Mouse (Mus musculus) neural tube, embryonic 13.5 days (tissue): ENCODE data around the gene Chn2. TPM values are rescaled to one million over a fixed set of nuclear protein-coding genes. Genes with fewer than 3 reads are reported as not detected.

Experiments used
- ATAC-seq: fragments of 200-750 bp; cut with Nextera tagmentation; 2 replicates; pipeline ENCODE4 v1.8.0; 2017; ENCODE audit warnings: low read depth, mild to moderate bottlenecking, moderate TSS enrichment, moderate library complexity
- H3K27ac ChIP-seq: fragments of 300-500 bp; sonication (generic); replicated peaks from 2 replicates; pipeline ENCODE4 v1.5.1; 2015; ENCODE audit warnings: moderate library complexity, mild to moderate bottlenecking, inconsistent platforms
- H3K27me3 ChIP-seq: fragments of 300-500 bp; sonication (generic); 2 replicates; pipeline ENCODE4 v1.6.1; 2015; ENCODE audit warnings: mild to moderate bottlenecking, inconsistent platforms
- H3K36me3 ChIP-seq: fragments of 300-500 bp; sonication (generic); 2 replicates; pipeline ENCODE4 v1.6.1; 2015; ENCODE audit warnings: mild to moderate bottlenecking, inconsistent platforms
- H3K4me1 ChIP-seq: fragments of 300-500 bp; sonication (generic); replicated peaks from 2 replicates; pipeline ENCODE4 v1.6.1; 2015; ENCODE audit warnings: inconsistent platforms
- H3K4me2 ChIP-seq: fragments of 300-500 bp; sonication (generic); 2 replicates; pipeline ENCODE4 v1.6.1; 2015; ENCODE audit warnings: inconsistent platforms, mild to moderate bottlenecking, moderate library complexity
- H3K4me3 ChIP-seq: fragments of 300-500 bp; sonication (generic); 2 replicates; pipeline ENCODE4 v1.5.1; 2015; ENCODE audit warnings: mild to moderate bottlenecking, inconsistent platforms
- H3K9ac ChIP-seq: fragments of 300-500 bp; sonication (generic); 2 replicates; pipeline ENCODE4 v1.6.1; 2015; ENCODE audit warnings: moderate library complexity, mild to moderate bottlenecking, inconsistent platforms
- H3K9me3 ChIP-seq: fragments of 300-500 bp; sonication (generic); 2 replicates; pipeline ENCODE4 v1.6.1; 2016; ENCODE audit warnings: inconsistent platforms
- WGBS: fragments of 180-500 bp; shearing (Covaris S2); methylation state at CpG from one replicate; pipeline ENCODE4 v1.1.7; 2015; 5-methylcytosine and 5-hydroxymethylcytosine counted together
- polyA plus RNA-seq: library from polyadenylated mRNA; unstranded; fragments of >200 nt; fragmentation: Nextera tagmentation; extraction: Ambion mirVana; gene quantifications from 2 replicates; pipeline ENCODE4 v1.2.1, GENCODE M21; 2015

Gene Chn2
- polyA plus RNA-seq, 1 experiment from 2014 or later = 20.6 TPM

DNA sequence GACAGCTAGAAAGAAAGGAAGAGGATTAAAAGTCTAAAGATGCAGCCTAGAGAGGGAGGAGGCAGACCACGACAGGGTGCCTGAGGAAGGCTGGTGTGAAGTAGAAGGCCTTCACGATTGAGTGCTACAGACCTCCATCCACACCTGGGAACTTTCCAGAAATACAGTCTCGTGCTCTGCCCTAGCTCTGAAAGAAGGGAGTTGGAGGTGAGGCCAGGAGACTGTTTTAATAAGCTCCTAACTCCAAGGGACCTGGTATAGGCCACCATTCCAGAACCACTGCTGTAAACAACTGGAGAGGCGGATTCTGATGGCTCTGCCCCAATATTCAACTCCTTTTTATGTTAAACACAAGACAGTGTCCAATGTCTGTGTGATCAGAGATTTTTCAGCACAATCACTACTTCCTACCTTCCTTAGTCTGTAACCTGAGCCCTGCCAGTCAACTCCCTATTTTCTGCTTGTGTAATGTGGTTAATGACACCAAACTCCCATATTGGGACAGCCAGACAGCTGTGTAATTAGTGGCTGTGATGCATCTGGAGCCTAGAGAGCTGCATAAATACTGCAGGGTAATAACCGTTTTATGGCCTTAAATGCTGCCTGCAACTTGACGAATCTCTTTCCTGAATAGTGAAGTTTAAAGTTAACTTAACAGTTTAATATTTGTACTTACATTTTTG lies 109.6 kb downstream of the Chn2 start:
- Histone ChIP-seq H3K4me3 (no peak overlapping the region), H3K4me1 (peaks cover 34% of the 10 kb centered on the region), H3K9ac (no peak overlapping the region), H3K27ac (peak overlapping the region; percentile 23; the same call in 1 of the 2 replicates), H3K36me3 (no peaks in the 10 kb centered on the region), H3K4me2 (no peak overlapping the region), H3K9me3 (no peaks in the 10 kb centered on the region), H3K27me3 (no peaks in the 10 kb centered on the region)
- peak; percentile 61; the same call in 1 of the 2 replicates for ATAC-seq
- WGBS = 49% methylated on average over 6 of the region's 6 CpGs

DNA sequence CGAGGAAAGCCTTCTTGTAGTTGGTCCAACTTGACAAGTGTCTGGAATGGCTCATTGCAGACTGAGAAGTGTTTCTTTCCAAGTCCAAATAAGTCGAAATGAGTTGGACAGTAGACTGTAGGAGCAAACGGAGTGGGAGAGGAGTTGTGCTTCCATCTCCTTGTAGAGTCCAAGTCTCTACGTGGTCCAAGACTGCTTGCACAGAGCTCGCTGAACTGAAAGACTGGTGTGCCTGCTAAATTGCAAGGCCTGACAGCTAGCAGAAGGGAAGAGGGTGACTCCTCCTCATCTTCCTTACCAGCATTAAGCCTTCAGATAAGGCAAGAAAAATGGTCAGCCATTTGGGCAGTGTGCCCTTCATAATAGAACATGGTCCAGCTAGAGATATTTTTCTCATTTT lies 111.5 kb downstream of the Chn2 start:
- no peaks in the 10 kb centered on the region for H3K27me3 ChIP-seq
- no peak overlapping the region for H3K4me3 ChIP-seq
- H3K4me2 ChIP-seq = no peak overlapping the region
- H3K9me3 ChIP-seq = no peaks in the 10 kb centered on the region
- 84% methylated on average over 5 of the region's 5 CpGs for WGBS
- H3K4me1 ChIP-seq = peaks cover 34% of the 10 kb centered on the region
- H3K9ac ChIP-seq = no peak overlapping the region
- no peaks in the 10 kb centered on the region for H3K36me3 ChIP-seq
- no peak for ATAC-seq
- H3K27ac ChIP-seq = no peak overlapping the region

DNA sequence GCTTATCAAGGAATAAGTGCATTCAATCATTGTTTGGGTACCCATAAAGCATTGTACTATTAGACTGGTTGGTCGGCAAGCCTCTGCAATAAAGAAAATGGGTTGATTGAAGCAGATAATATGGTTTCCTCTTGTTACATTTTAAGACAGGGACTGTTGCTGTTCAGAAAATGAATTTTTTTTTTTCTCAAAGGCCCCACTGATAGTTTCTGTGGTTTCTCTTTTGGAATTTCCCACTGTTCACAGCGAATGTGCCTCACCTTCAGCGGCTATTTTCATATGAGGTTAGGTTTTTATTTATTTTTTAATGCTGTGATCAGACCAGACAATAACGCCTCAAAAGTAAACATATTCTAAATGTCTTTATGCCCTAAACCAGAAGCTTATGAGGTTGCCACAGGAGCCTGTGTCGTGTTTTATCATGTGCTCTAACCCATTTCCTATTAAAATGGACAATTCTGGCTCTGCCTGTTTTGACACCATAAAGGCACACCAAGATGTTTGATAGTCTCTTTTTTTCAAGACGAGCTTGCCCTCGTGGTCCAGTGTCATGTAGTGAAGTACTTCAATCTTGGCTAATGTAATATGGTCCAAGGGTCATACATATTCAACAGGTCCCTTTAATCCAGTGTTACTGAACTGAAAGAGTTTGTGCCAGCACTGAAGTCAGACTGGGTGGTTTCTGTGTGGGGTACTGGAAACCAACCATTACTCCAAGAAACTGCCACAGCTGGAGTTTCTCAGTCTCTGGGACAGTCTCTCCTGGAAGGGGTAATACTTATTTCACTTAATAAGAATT lies 112.3 kb downstream of the Chn2 start:
- no peaks in the 10 kb centered on the region for H3K9me3 ChIP-seq
- no peak for ATAC-seq
- no peak overlapping the region for H3K27ac ChIP-seq
- H3K9ac ChIP-seq = no peak overlapping the region
- H3K4me1 ChIP-seq = peaks cover 34% of the 10 kb centered on the region
- no peaks in the 10 kb centered on the region for H3K27me3 ChIP-seq
- no peak overlapping the region for H3K4me3 ChIP-seq
- no peak overlapping the region for H3K4me2 ChIP-seq
- 66% methylated on average over 7 of the region's 7 CpGs for WGBS
- H3K36me3 ChIP-seq = no peaks in the 10 kb centered on the region

DNA sequence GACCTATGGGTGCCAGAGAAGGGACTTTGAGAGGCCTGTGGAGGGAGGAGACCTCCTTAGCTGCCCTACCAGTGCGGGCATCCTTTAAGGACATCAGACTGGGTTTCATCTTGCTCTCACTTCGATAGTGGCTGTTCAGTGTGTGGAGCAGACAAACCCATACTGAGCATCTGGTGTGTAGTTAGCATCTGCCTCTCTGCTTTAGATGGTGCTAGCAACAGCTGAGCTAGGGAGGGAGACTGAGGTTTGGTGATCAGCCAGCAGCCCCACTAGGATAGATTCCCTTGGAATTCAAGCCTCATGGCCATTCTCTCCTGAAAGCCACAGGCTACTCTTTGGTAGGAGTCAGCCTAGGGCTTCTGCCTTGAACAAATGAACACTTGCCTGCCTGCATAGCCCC lies 117.7 kb downstream of the Chn2 start:
- Histone ChIP-seq H3K27ac (no peak overlapping the region), H3K4me3 (no peak overlapping the region), H3K4me2 (no peak overlapping the region), H3K36me3 (no peaks in the 10 kb centered on the region), H3K9ac (no peak overlapping the region), H3K9me3 (no peaks in the 10 kb centered on the region), H3K27me3 (no peaks in the 10 kb centered on the region), H3K4me1 (peaks cover 11% of the 10 kb centered on the region; the same call in 1 of the 2 replicates)
- WGBS = 86% methylated on average over 2 of the region's 2 CpGs
- ATAC-seq = no peak

DNA sequence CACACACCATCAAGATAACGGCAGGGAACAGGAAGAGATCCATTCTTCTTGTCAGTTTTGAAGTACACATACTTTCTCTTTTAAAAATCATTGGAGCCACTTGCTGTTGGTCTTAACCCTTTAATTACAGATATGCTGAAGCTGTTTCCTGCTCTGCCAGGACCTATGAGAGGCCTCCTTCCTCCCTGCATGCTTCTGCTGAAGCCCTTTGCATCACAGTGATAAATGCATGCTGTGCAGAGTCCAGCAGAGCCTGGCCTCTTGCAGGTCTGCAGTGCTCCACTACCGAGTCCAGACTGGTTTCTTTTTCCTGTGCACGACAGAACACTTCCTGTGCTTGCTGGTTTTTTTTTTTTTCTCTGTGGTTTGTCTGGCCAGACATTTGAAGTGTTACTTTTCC lies 119.0 kb downstream of the Chn2 start:
- ATAC-seq = no peak
- H3K4me1 ChIP-seq = peaks cover 8% of the 10 kb centered on the region; the same call in 1 of the 2 replicates
- WGBS = 48% methylated on average over 3 of the region's 3 CpGs
- H3K27me3 ChIP-seq = no peaks in the 10 kb centered on the region
- no peaks in the 10 kb centered on the region for H3K36me3 ChIP-seq
- no peak overlapping the region for H3K4me2 ChIP-seq
- H3K9ac ChIP-seq = no peak overlapping the region
- no peak overlapping the region for H3K27ac ChIP-seq
- H3K9me3 ChIP-seq = no peaks in the 10 kb centered on the region
- H3K4me3 ChIP-seq = no peak overlapping the region

DNA sequence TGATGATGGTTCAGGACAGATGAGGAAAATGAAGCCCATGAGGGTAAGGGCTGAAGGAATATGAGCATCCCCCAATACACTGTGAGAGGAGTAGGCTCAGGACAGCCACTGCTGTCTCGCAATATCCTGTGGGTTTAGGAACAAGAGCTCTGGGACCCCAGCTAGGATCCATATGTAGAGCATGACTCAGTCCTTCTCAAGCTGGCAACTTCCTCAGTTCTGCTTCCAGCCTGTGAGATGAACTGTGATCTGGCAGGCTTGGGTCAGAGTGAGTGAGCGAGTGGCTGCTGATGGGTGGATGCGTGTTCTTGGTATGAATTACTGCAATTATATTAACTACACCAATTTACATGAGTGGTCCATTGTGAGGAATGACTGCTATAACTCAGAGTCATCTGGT lies 121.3 kb downstream of the Chn2 start:
- no peaks in the 10 kb centered on the region for H3K9me3 ChIP-seq
- H3K4me2 ChIP-seq = no peak overlapping the region
- H3K27ac ChIP-seq = no peak overlapping the region
- peaks cover 8% of the 10 kb centered on the region; the same call in 1 of the 2 replicates for H3K4me1 ChIP-seq
- no peak overlapping the region for H3K4me3 ChIP-seq
- no peak for ATAC-seq
- no peaks in the 10 kb centered on the region for H3K27me3 ChIP-seq
- no peak overlapping the region for H3K9ac ChIP-seq
- no peaks in the 10 kb centered on the region for H3K36me3 ChIP-seq
- 85% methylated on average over 3 of the region's 3 CpGs for WGBS

DNA sequence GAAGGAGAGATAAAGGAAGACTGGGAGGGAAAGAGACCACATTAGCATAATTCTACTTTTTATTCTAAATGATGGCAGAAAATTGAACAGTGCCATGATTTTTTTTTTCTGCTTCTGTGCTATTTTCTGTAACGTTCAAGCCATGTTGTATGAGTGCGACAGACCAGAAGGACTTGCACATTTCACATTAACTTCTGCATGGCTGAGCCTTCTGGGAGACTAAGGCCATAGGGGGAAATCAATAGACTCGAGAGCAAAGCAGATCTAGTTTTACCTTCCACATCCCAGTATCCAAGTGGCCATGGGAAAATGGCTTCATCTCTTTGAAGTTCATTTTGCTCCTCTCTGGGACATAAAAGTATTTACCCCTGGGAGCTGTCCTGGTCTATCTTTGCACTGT lies 121.9 kb downstream of the Chn2 start:
- peaks cover 8% of the 10 kb centered on the region; the same call in 1 of the 2 replicates for H3K4me1 ChIP-seq
- 48% methylated on average over 3 of the region's 3 CpGs for WGBS
- no peak overlapping the region for H3K4me2 ChIP-seq
- H3K27ac ChIP-seq = no peak overlapping the region
- H3K36me3 ChIP-seq = no peaks in the 10 kb centered on the region
- no peak for ATAC-seq
- no peaks in the 10 kb centered on the region for H3K27me3 ChIP-seq
- H3K4me3 ChIP-seq = no peak overlapping the region
- no peaks in the 10 kb centered on the region for H3K9me3 ChIP-seq
- H3K9ac ChIP-seq = no peak overlapping the region

DNA sequence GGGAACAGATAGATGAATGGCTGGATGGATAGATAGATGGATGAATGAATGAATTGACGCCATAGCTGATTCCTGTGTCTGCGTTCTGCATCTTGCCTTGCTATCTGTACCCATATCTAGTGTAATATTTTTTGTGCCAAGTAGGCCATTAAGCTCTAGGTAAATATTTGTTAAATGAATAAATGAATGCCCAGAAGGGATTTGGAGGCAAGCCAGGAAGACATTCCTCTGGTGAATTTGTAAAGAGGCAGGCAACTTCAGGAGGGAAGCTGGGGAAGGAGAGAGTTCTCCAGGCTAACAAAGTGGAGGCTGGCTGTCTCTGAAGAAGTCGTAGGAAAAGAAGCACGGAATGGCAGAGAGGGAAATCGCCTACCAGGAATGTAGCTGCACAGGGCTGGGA lies 123.0 kb downstream of the Chn2 start:
- H3K4me3 ChIP-seq = no peak overlapping the region
- ATAC-seq = no peak
- H3K9ac ChIP-seq = no peak overlapping the region
- H3K27ac ChIP-seq = no peak overlapping the region
- 78% methylated on average over 5 of the region's 5 CpGs for WGBS
- H3K4me1 ChIP-seq = peaks cover 17% of the 10 kb centered on the region
- H3K27me3 ChIP-seq = no peaks in the 10 kb centered on the region
- no peak overlapping the region for H3K4me2 ChIP-seq
- no peaks in the 10 kb centered on the region for H3K9me3 ChIP-seq
- no peaks in the 10 kb centered on the region for H3K36me3 ChIP-seq

DNA sequence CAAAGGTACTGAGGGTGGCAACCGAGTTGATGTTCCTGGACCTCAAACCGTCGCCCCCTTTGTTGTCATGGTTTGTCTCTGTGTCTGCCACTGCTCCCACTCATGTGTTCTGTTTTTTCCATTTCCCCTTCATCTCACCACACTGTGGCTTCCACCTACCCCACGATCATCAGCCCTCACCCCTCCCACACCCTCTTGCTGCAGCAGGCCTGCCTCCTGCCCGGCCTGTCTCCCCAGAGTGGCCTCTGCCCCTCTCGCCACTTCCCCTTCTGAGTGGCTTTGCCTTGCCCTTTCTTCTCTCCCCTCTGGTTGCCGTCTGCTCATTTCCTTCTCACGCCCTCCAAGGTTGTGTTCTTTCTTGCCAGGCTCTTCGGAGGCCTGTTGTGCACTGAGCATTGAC lies 123.4 kb downstream of the Chn2 start:
- ATAC-seq = no peak
- Histone ChIP-seq H3K9ac (no peak overlapping the region), H3K9me3 (no peaks in the 10 kb centered on the region), H3K4me2 (no peak overlapping the region), H3K4me3 (no peak overlapping the region), H3K27ac (no peak overlapping the region), H3K36me3 (no peaks in the 10 kb centered on the region), H3K4me1 (peaks cover 17% of the 10 kb centered on the region), H3K27me3 (no peaks in the 10 kb centered on the region)
- WGBS = 83% methylated on average over 9 of the region's 9 CpGs

DNA sequence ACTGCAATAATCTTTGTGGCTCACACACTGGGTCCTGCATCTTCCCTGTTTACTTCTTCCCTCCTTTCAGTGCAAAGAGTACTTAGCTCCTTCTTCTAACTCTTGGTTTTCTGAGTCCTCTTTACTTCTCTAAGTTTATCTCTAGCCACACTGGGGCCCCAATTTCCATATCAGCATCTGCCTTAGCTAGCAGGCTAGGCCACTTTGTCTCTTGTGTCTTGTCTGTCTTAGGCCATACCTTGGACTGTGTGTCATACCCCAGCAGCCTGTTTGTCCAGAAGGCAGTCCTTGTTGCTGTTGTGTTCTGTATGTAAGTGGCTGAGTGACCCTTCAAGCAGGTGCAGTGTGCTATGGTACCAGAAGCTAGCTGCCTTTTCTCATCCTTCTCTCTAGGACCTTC lies 124.3 kb downstream of the Chn2 start:
- H3K27me3 ChIP-seq = no peaks in the 10 kb centered on the region
- H3K27ac ChIP-seq = no peak overlapping the region
- no peak overlapping the region for H3K9ac ChIP-seq
- ATAC-seq = no peak
- no peak overlapping the region for H3K4me2 ChIP-seq
- H3K36me3 ChIP-seq = no peaks in the 10 kb centered on the region
- no peaks in the 10 kb centered on the region for H3K9me3 ChIP-seq
- H3K4me1 ChIP-seq = peaks cover 9% of the 10 kb centered on the region; the same call in 1 of the 2 replicates
- no peak overlapping the region for H3K4me3 ChIP-seq

DNA sequence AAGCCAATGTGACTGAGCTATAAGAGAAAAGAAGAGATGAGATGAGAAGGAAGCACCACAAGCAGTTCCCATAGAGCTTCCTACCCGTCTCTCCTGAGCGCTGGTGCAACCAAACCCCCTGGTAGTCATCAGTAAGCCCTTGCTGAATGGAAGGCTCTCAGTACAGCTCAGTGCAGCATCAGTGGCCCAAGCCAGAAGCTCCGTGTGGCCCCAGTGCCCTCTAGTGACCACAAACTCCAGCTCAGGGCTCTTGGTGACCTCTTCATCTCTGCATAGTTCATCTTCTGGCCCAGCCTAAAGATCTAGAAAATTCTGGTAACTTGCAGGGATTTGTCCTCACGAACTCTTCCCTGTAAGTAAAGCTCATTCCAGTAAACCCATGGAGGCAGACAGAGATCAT lies 125.4 kb downstream of the Chn2 start:
- no peaks in the 10 kb centered on the region for H3K36me3 ChIP-seq
- no peak overlapping the region for H3K27ac ChIP-seq
- no peak for ATAC-seq
- H3K9me3 ChIP-seq = no peaks in the 10 kb centered on the region
- H3K27me3 ChIP-seq = no peaks in the 10 kb centered on the region
- H3K9ac ChIP-seq = no peak overlapping the region
- no peak overlapping the region for H3K4me2 ChIP-seq
- peaks cover 9% of the 10 kb centered on the region; the same call in 1 of the 2 replicates for H3K4me1 ChIP-seq
- H3K4me3 ChIP-seq = no peak overlapping the region
- 52% methylated on average over 4 of the region's 4 CpGs for WGBS

DNA sequence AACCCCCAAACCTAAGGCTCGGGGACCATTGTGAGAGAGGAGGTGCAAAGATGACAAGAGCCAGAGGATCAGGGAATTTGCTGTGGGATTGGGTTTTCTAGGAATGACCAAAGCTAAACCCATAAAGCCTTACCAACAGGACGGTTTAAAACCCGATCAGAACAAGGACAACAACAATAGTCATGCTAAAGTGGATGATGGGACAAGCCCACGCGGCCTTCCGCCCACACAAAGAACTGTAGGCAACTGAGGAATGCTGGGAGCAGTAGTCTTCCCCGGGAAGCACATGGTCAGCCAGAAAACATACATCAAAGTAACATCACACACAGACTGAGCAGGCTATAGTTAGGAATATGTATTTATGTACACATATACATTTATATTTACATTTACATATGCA lies 125.9 kb downstream of the Chn2 start:
- H3K27ac ChIP-seq = no peak overlapping the region
- H3K27me3 ChIP-seq = no peaks in the 10 kb centered on the region
- 83% methylated on average over 7 of the region's 7 CpGs for WGBS
- H3K4me2 ChIP-seq = no peak overlapping the region
- no peak for ATAC-seq
- peaks cover 14% of the 10 kb centered on the region; the same call in 1 of the 2 replicates for H3K4me1 ChIP-seq
- no peaks in the 10 kb centered on the region for H3K36me3 ChIP-seq
- H3K4me3 ChIP-seq = no peak overlapping the region
- no peaks in the 10 kb centered on the region for H3K9me3 ChIP-seq
- H3K9ac ChIP-seq = no peak overlapping the region
